Mouse (Mus musculus) MEL (cell line): ENCODE data around the gene Afg3l1. TPM values are rescaled to one million over a fixed set of nuclear protein-coding genes. Genes with fewer than 3 reads are reported as not detected.
"Not testable (repeated sequence)": the region's sequence is repeated elsewhere in the genome, so short reads cannot be mapped to it uniquely, and the experiment has no call there.

Experiments
- DNase-seq: peaks from one replicate; pipeline ENCODE4 v3.0.0; 2011; ENCODE audit warnings: low read depth, low spot score
- H3K27ac ChIP-seq: 2 replicates; pipeline ENCODE4 v1.5.1; 2012; ENCODE audit warnings: low read depth, mild to moderate bottlenecking, control low read depth, low read length, moderate library complexity; ENCODE audit not compliant: control insufficient read depth
- H3K27me3 ChIP-seq, 2 experiments: fragments of 150-350 bp in 1 of 2; sonication (generic) in 1 of 2; 2 replicates each; pipeline ENCODE4 v1.6.1; 2012; ENCODE audit warnings: low read length in 2 of 2, mild to moderate bottlenecking in 2 of 2, improper control_type of control experiment in 1 of 2, moderate library complexity in 1 of 2; ENCODE audit not compliant: insufficient read depth in 2 of 2, control insufficient read depth in 1 of 2
- H3K36me3 ChIP-seq, 2 experiments: 2 replicates each; pipeline ENCODE4 v1.6.1; 2012 to 2014; ENCODE audit warnings: low read length in 2 of 2, improper control_type of control experiment in 1 of 2, inconsistent platforms in 1 of 2, mild to moderate bottlenecking in 1 of 2; ENCODE audit not compliant: insufficient read depth in 2 of 2, control insufficient read depth in 1 of 2
- H3K4me1 ChIP-seq, 2 experiments: fragments of 150-350 bp in 1 of 2; sonication (generic) in 1 of 2; 2 replicates each; pipeline ENCODE4 v1.6.1; 2012; ENCODE audit warnings: low read length in 2 of 2, improper control_type of control experiment in 1 of 2, mild to moderate bottlenecking in 1 of 2; ENCODE audit not compliant: insufficient read depth in 2 of 2, control insufficient read depth in 1 of 2
- H3K4me3 ChIP-seq, 2 experiments: fragments of 150-350 bp in 1 of 2; sonication (generic) in 1 of 2; 2 replicates each; pipeline ENCODE4 v1.5.1; 2012; ENCODE audit warnings: low read depth in 2 of 2, low read length in 2 of 2, mild to moderate bottlenecking in 2 of 2, moderate library complexity in 2 of 2, control low read depth in 1 of 2, improper control_type of control experiment in 1 of 2; ENCODE audit not compliant: control insufficient read depth in 1 of 2, insufficient read depth in 1 of 2
- H3K79me2 ChIP-seq: 2 replicates; pipeline ENCODE4 v1.6.1; 2012; ENCODE audit warnings: mild to moderate bottlenecking, low read length, moderate library complexity; ENCODE audit not compliant: control insufficient read depth, poor library complexity, insufficient read depth
- H3K9ac ChIP-seq: 2 replicates; pipeline ENCODE4 v1.6.1; 2012; ENCODE audit warnings: low read depth, mild to moderate bottlenecking, control low read depth, low read length, moderate library complexity; ENCODE audit not compliant: control insufficient read depth, poor library complexity, severe bottlenecking
- H3K9me3 ChIP-seq: fragments of 150-350 bp; sonication (generic); replicated peaks from 2 replicates; pipeline ENCODE4 v1.6.1; 2012; ENCODE audit warnings: mild to moderate bottlenecking, low read length, improper control_type of control experiment, moderate library complexity; ENCODE audit not compliant: insufficient read depth
- BHLHE40 ChIP-seq: IDR thresholded peaks from 2 replicates; pipeline ENCODE4 v1.6.1; 2012; ENCODE audit warnings: low read depth, mild to moderate bottlenecking, inconsistent platforms, low read length, improper control_type of control experiment, borderline replicate concordance
- CHD1 ChIP-seq: IDR thresholded peaks from 2 replicates; pipeline ENCODE4 v1.6.1; 2012; ENCODE audit warnings: low read depth, mild to moderate bottlenecking, inconsistent platforms, low read length, improper control_type of control experiment
- CHD2 ChIP-seq: IDR thresholded peaks from 2 replicates; pipeline ENCODE4 v1.6.1; 2011; ENCODE audit warnings: low read length, improper control_type of control experiment
- CTCF ChIP-seq, 3 experiments: IDR thresholded peaks in 2 of 3; conservative IDR thresholded peaks in 1 of 3; 2 replicates each; pipeline ENCODE4 v1.5.1; 2011 to 2012; ENCODE audit warnings: low read length in 3 of 3, low read depth in 2 of 3, mild to moderate bottlenecking in 2 of 3, improper control_type of control experiment in 1 of 3, inconsistent platforms in 1 of 3, mixed read lengths in 1 of 3, moderate library complexity in 1 of 3; ENCODE audit not compliant: control insufficient read depth in 1 of 3, insufficient read depth in 1 of 3, poor library complexity in 1 of 3, severe bottlenecking in 1 of 3
- E2F4 ChIP-seq: IDR thresholded peaks from 2 replicates; pipeline ENCODE4 v1.6.1; 2011; ENCODE audit warnings: low read depth, low read length, improper control_type of control experiment, borderline replicate concordance
- EP300 ChIP-seq, 2 experiments: IDR thresholded peaks; 2 replicates each; pipeline ENCODE4 v1.6.1; 2011; ENCODE audit warnings: improper control_type of control experiment in 2 of 2, low read length in 2 of 2, low read depth in 1 of 2, mild to moderate bottlenecking in 1 of 2
- ETS1 ChIP-seq: IDR thresholded peaks from 2 replicates; pipeline ENCODE4 v1.6.1; 2012; ENCODE audit warnings: low read depth, mild to moderate bottlenecking, inconsistent platforms, low read length, improper control_type of control experiment, moderate library complexity
- GABPA ChIP-seq: IDR thresholded peaks from 2 replicates; pipeline ENCODE4 v1.6.1; 2012; ENCODE audit warnings: low read depth, mild to moderate bottlenecking, inconsistent platforms, low read length, improper control_type of control experiment, moderate library complexity
- GATA1 ChIP-seq: IDR thresholded peaks from 2 replicates; pipeline ENCODE4 v1.6.1; 2011; ENCODE audit warnings: low read depth, low read length, improper control_type of control experiment
- JUND ChIP-seq: IDR thresholded peaks from 2 replicates; pipeline ENCODE4 v1.6.1; 2011; ENCODE audit warnings: low read depth, mild to moderate bottlenecking, improper control_type of control experiment, low read length
- MAFK ChIP-seq: IDR thresholded peaks from 2 replicates; pipeline ENCODE4 v1.6.1; 2011; ENCODE audit warnings: low read depth, mild to moderate bottlenecking, low read length, improper control_type of control experiment, borderline replicate concordance
- MAX ChIP-seq: IDR thresholded peaks from 2 replicates; pipeline ENCODE4 v1.6.1; 2011; ENCODE audit warnings: low read length, improper control_type of control experiment
- MEF2A ChIP-seq: IDR thresholded peaks from 2 replicates; pipeline ENCODE4 v1.6.1; 2014; ENCODE audit warnings: low read depth, mild to moderate bottlenecking, inconsistent platforms, low read length, improper control_type of control experiment; ENCODE audit not compliant: poor library complexity, insufficient replicate concordance, severe bottlenecking; ENCODE audit errors: extremely low read depth
- MXI1 ChIP-seq: IDR thresholded peaks from 2 replicates; pipeline ENCODE4 v1.6.1; 2011; ENCODE audit warnings: mild to moderate bottlenecking, low read depth, low read length, improper control_type of control experiment
- MYB ChIP-seq: IDR thresholded peaks from 2 replicates; pipeline ENCODE4 v1.6.1; 2011; ENCODE audit warnings: mild to moderate bottlenecking, low read depth, low read length, improper control_type of control experiment
- POLR2AphosphoS5 ChIP-seq: IDR thresholded peaks from 2 replicates; pipeline ENCODE4 v1.6.1; 2012; ENCODE audit warnings: low read depth, borderline replicate concordance, mild to moderate bottlenecking, inconsistent platforms, low read length, moderate library complexity, mixed read lengths
- RAD21 ChIP-seq: IDR thresholded peaks from 2 replicates; pipeline ENCODE4 v1.6.1; 2011; ENCODE audit warnings: mild to moderate bottlenecking, low read depth, low read length, improper control_type of control experiment
- RCOR1 ChIP-seq: IDR thresholded peaks from 2 replicates; pipeline ENCODE4 v1.6.1; 2012; ENCODE audit warnings: low read depth, mild to moderate bottlenecking, inconsistent platforms, low read length, improper control_type of control experiment
- SMC3 ChIP-seq: IDR thresholded peaks from 2 replicates; pipeline ENCODE4 v1.6.1; 2011; ENCODE audit warnings: low read depth, low read length, improper control_type of control experiment
- TAL1 ChIP-seq: IDR thresholded peaks from 2 replicates; pipeline ENCODE4 v1.6.1; 2012; ENCODE audit warnings: mild to moderate bottlenecking, inconsistent platforms, low read length, moderate library complexity, mixed read lengths
- TBP ChIP-seq: IDR thresholded peaks from 2 replicates; pipeline ENCODE4 v1.8.0; 2011; ENCODE audit warnings: low read depth, low read length, improper control_type of control experiment
- UBTF ChIP-seq: IDR thresholded peaks from 2 replicates; pipeline ENCODE4 v1.6.1; 2012; ENCODE audit warnings: low read depth, mild to moderate bottlenecking, inconsistent platforms, low read length, improper control_type of control experiment, moderate library complexity, borderline replicate concordance; ENCODE audit not compliant: insufficient read depth
- ZC3H11A ChIP-seq: IDR thresholded peaks from 2 replicates; pipeline ENCODE4 v1.6.1; 2012; ENCODE audit warnings: low read depth, mild to moderate bottlenecking, inconsistent platforms, low read length, improper control_type of control experiment
- ZKSCAN1 ChIP-seq: IDR thresholded peaks from 2 replicates; pipeline ENCODE4 v1.6.1; 2012; ENCODE audit warnings: low read depth, mild to moderate bottlenecking, inconsistent platforms, low read length, improper control_type of control experiment, moderate library complexity
- ZMIZ1 ChIP-seq: IDR thresholded peaks from 2 replicates; pipeline ENCODE4 v1.6.1; 2012; ENCODE audit warnings: low read depth, mild to moderate bottlenecking, inconsistent platforms, low read length, improper control_type of control experiment, moderate library complexity
- polyA plus RNA-seq, 2 experiments: library from polyadenylated mRNA; stranded (reverse) in 1 of 2; unstranded in 1 of 2; fragments of >175 nt in 1 of 2; fragments of >200 nt in 1 of 2; gene quantifications; 2 replicates each; pipeline versions ENCODE4 v1.2.1 to v1.2.4; 2012; ENCODE audit warnings: low replicate concordance in 2 of 2, low read depth in 1 of 2; ENCODE audit not compliant: insufficient read length in 2 of 2, insufficient read depth in 1 of 2, missing spikeins in 1 of 2
- total RNA-seq: library from RNA; depleted of rRNA; stranded (reverse); fragments of 300-350 nt; gene quantifications from 2 replicates; pipeline ENCODE4 v1.2.3, GENCODE M21; 2012

Afg3l1 gene
- total and polyA plus RNA-seq, 3 experiments = 27.5 to 68.4 TPM; not detected in 1

DNA sequence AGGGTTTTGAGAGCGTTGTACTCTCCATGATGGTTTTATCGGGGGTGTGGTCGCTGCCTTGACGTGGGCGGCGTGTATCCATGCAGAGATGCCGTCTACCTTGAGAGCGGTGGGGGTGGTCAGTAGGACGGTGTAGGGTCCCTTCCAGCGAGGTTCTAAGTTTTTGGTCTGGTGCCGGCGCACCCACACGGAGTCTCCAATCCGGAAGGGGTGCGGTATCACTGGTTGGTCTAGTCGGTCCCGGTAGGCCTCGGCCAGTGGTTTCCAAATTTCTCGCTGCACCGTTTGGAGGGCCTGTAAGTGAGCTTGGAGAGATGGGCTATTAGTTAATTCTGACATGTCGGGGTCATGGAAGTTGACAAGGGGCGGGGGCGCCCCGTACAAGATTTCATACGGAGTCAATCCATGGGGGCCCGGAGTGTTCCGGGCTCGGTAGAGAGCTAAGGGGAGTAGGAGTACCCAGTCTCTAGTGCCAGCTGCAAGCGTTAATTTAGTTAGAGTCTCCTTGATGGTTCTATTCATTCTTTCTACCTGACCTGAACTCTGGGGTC lies 49.3 kb upstream of the Afg3l1 start:
- H3K36me3 ChIP-seq = no peaks in the 10 kb centered on the region; a peak in 1 of 4 replicates
- no peak overlapping the region for H3K27ac ChIP-seq
- no peak for DNase-seq
- TF ChIP-seq ETS1 = no peak
- no peak for TF ChIP-seq ZMIZ1
- no peak for TF ChIP-seq MAX
- no peak for TF ChIP-seq ZKSCAN1
- no peak for TF ChIP-seq MAFK
- no peak for TF ChIP-seq RAD21
- no peak for TF ChIP-seq E2F4
- no peak for TF ChIP-seq MEF2A
- TF ChIP-seq UBTF = no peak
- H3K27me3 ChIP-seq = no peaks in the 10 kb centered on the region
- no peaks in the 10 kb centered on the region for H3K4me1 ChIP-seq
- no peaks in the 10 kb centered on the region for H3K79me2 ChIP-seq
- H3K9me3 ChIP-seq = 0 out of 2 replicates have a peak, but pooled peaks cover 2% of the 10 kb centered on the region
- no peak overlapping the region for H3K4me3 ChIP-seq
- H3K9ac ChIP-seq = no peak overlapping the region

DNA sequence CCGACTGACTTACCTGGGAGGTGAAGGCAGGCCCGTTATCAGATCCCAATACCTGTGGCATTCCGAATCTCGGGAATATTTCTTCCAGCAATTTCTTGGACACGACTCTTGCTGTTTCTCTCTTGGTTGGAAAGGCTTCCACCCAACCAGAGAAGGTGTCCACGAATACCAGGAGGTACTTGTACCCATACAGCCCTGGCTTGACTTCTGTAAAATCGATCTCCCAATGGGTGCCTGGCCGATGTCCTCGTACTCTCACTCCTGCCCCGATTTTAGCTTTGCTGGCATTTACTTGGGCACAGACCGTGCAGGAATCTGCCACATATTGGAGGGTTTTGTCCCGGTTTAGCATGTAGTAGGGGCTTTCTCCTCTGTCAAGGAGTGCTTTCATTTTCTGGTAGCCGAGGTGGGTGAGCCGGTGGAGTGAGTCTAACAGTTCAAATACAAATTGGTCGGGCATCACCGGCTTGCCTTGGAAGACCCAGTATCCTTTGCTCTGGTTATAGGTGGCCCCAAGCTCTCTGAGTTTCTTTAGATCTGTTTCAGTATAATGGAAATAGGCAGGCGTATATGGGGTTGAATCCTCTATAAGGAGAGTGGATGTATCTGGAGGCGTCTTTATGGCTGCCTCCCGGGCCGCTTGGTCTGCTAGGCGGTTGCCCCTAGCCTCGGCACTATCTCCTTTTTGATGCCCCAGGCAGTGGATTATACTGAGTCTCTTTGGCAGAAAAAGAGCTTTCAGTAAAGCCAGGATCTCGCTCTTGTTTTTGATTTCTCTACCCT lies 48.6 kb upstream of the Afg3l1 start:
- Histone ChIP-seq H3K9me3 (0 out of 2 replicates have a peak, but pooled peaks cover 2% of the 10 kb centered on the region), H3K27me3 (no peaks in the 10 kb centered on the region), H3K4me1 (no peaks in the 10 kb centered on the region), H3K4me3 (no peak overlapping the region), H3K27ac (no peak overlapping the region), H3K36me3 (no peaks in the 10 kb centered on the region; a peak in 1 of 4 replicates), H3K79me2 (no peaks in the 10 kb centered on the region), H3K9ac (no peak overlapping the region)
- no peak for DNase-seq
- TF ChIP-seq EP300 (IDR thresholded peaks at IDR 0.05; ENCODE audit: low read depth in 1 of 2, low read length in 2 of 2) (no peak), TAL1 (no peak), E2F4 (no peak), GABPA (no peak), CHD1 (no peak), CHD2 (no peak), RCOR1 (no peak), POLR2AphosphoS5 (no peak), JUND (no peak), RAD21 (no peak), ZKSCAN1 (no peak), MXI1 (no peak), GATA1 (no peak), MYB (no peak), ZC3H11A (no peak), TBP (no peak), BHLHE40 (no peak), CTCF (IDR thresholded peaks at IDR 0.05 in 2 of 3, conservative IDR thresholded peaks at IDR 0.05 in 1 of 3; ENCODE audit: control insufficient read depth in 1 of 3, insufficient read depth in 1 of 3, low read depth in 2 of 3, low read length in 3 of 3, poor library complexity in 1 of 3, severe bottlenecking in 1 of 3) (no peak), SMC3 (no peak)

DNA sequence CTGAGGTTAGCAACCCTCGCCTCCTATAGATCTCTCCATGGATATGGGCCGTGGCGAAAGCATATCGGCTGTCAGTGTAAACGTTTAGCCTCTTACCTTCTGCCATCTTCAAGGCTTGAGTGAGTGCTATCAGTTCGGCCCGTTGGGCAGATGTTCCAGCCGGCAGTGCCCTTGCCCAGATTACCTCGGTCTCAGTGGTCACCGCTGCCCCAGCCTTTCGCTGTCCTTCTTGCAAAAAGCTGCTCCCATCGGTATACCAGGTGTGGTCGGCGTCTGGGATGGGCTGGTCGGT lies 48.0 kb upstream of the Afg3l1 start:
- not testable (repeated sequence) for H3K4me1 ChIP-seq, DNase-seq, H3K9me3 ChIP-seq, H3K79me2 ChIP-seq, H3K9ac ChIP-seq, H3K27me3 ChIP-seq, H3K27ac ChIP-seq, H3K36me3 ChIP-seq, H3K4me3 ChIP-seq
